Mouse (Mus musculus) adrenal gland, adult 8-10 months (tissue): ENCODE measurements around the gene Slc15a3. TPM values are rescaled to one million over a fixed set of nuclear protein-coding genes. Genes with fewer than 3 reads are reported as not detected.
A peak's percentile ranks its signal among the peaks of the same experiment; 100 is the strongest.

Source experiments
- DNase-seq: peaks from one replicate; pipeline ENCODE4 v3.0.0; 2022
- total RNA-seq, 4 experiments: library from RNA; stranded (reverse); gene quantifications; 2 replicates each; pipeline ENCODE4 v1.2.4; 2022

The Slc15a3 gene
- 1 to 10 TPM; 3.7 to 8.4 (median 5.1) TPM for total RNA-seq

DNA sequence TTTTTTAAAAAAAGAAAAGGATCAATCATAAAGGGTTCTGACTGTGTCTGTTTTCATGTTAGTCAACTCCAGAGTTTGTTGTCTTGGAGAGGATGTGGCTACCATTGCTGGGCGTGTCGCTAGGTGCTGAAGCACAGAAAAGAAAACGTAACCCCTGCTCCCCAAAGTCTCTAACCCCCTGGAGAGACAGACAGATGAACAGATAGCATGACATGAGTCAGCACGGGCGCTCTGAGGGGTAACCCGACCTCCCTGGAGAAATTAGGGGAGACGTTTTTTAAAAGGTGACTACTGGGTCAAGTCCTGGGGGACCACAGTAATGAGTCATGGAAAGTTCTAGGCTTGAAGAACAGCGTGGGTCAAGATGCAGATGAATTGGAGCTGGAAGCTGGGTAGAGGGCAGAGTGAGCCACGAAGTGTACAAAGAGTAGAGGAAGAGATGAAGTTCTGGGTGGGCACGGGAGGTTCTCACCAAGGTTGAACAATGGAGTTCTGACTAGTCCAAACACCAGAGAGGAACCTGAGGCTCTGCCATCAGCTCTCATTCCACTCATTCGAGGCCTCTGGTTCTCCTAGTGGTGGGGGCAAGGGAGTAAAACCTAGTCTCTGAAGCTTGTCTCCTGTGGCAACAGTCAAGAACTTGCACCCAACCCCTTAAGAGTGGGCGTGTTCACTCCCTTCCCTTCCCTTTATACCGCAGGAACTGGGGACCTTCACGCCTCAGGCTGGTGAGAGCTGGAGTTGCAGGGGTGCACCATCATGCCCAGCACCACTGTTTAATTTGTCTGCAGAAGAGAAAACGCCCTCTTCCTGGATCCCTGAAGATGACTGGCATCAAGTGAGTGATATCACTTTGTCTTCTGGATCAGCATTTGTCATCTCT, at the start of gene Slc15a3:
TSS of gene Slc15a3 (plus strand) at position 718 of the 883 bp plus-strand sequence.
- DNase-seq, result no peak

DNA sequence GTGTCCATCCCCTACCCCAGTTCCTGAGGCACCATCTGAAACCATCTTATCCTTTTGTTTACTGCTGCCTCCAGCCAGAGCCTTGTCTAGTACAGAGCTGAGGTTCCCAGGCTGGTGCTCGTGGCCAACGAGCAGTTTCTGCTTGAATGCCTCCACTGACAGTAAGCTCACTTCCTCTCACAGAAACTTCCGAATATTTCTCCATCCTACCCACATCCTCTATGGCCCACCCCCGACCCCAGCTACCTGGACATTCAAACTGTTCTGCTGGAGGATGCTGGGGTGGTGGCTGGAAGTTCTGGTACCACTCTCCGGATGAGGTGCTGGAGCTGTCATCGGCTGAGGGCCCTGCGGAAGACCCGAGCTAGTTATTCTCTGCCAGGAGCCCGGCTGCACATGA, 49.2 kb upstream of the Slc15a3 start:
- no peak for DNase-seq

DNA sequence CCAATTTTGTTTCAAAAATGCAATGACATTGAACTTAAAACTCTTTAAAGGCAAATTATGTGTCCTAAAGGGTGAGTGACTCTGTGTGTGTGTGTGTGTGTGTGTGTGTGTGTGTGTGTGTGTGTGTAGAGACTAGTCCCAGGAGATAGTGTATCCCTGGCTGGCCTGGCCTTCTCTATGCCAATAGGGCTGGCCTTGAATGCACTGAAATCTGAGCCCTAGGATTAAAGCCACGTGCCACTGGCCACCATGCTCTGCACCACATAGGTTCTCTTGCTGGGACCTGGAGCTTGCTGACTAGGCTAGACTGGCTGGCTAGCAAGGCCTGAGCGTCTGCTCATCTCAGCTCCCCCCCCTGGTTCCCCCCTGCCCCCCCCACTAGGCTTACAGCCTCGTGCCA, 46.5 kb upstream of the Slc15a3 start:
- no peak for DNase-seq

DNA sequence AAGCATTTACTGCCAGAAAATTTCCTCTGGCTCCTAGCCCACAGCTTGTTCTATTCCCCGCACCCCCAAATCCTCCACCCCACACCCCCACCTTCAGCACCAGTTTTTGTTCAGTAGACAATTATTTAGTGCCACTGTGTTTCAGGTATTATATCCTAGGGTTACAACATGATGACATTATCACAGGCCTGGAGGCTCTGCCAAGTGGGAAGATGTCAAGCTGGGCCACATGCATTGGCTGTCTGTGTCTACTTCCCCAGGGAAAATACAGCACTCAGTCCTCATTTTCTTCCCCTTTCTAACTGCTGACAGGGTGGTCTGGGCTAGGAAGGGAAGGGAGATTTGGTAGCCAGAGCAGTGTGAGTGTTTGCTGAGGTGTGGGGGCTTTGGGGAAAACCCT, 44.6 kb upstream of the Slc15a3 start:
- DNase-seq, result no peak

DNA sequence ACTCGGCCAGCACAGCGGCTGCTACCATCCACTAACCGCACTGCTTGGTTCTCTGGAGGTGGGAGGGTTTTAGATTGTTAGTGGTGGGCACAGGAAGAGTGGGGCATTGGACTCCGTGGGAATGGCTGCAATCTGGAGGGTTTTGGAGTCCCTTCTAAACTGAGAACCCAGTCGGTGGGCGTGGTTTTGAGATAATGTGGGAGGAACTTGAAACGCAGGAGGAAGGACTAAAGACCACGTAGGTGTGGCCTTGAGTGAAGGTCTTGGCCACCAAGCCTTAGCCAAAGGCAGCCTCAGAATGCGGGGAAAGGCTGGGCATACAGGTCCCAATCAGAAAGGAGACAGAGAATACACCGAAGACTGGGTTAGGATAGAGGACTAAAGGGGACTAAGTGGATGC, 41.0 kb upstream of the Slc15a3 start:
- DNase-seq, result no peak

DNA sequence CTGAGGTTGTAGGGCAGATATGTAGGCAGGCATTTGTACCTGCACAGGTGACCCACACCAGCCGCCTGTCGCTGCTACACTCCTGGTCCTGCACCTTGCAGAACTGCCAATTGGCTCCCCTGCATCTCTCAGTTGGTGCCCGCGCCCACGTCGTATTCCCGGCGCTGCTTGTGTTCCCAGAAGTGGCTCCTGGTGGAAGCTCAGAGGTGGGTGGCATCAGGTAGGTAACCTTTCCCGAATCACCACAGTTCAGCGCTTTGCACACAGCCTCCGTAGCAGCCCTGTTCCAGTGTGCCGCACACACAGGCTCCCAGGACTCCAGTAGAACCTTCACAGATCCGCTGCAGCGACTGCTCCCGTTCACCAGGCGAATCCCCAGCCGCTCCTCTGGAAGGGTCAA, 40.4 kb upstream of the Slc15a3 start:
- DNase-seq, result no peak

DNA sequence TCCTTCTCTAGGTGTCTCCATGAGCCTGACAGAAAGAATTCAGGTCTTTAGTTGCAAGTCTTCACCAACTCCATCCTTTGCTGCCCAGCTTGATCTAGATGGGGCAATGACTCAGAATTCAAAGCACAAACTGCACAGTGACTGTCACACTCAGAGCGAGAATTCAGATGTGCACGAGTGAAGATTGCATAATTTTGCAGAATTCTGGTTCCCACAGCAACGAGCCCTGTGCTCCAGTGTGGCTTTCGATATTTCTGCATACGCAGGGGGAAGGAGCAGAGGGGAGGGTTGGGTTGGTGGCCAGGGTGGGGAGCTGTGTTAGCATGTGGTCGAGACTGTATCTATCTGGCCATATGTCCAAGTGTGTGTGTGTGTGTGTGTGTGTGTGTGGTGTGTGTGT, 38.5 kb upstream of the Slc15a3 start:
- DNase-seq, result no peak

DNA sequence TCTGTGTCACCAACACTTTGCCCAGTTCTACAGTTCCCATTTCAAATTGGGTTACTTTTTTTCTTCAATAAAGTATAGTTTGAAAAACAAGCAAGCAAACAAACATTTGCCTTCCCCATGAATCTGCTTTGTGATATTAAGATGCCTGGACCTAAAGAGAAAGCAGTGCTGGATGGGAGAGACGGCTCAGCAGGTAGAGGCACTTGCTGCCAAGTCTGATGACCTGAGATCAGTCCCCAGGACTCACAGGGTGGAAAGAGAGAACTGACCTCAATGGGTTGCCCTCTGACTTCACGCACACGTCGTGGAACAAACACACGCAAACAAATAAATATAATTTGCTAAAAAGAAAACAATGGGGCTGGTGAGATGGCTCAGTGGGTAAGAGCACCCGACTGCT, 37.6 kb upstream of the Slc15a3 start:
- DNase-seq, result no peak

DNA sequence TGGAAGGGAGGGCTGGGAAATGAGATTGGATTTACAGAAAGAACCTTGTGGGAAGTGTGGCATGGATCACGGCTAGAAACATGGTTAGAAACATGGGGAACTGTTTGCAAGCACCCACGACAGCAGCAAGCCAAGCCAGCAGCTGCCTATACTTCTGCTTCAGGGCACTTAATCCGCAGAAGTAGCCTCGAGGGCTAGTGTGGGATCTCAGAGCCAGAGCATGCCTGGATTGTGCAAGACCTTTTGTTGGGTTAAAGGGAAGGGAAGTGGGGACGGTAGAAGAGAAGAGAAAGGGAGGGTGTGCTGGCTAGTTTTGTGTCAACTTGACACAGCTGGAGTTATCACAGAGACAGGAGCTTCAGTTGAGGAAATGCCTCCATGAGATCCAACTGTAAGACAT, 35.8 kb upstream of the Slc15a3 start:
- no peak for DNase-seq

DNA sequence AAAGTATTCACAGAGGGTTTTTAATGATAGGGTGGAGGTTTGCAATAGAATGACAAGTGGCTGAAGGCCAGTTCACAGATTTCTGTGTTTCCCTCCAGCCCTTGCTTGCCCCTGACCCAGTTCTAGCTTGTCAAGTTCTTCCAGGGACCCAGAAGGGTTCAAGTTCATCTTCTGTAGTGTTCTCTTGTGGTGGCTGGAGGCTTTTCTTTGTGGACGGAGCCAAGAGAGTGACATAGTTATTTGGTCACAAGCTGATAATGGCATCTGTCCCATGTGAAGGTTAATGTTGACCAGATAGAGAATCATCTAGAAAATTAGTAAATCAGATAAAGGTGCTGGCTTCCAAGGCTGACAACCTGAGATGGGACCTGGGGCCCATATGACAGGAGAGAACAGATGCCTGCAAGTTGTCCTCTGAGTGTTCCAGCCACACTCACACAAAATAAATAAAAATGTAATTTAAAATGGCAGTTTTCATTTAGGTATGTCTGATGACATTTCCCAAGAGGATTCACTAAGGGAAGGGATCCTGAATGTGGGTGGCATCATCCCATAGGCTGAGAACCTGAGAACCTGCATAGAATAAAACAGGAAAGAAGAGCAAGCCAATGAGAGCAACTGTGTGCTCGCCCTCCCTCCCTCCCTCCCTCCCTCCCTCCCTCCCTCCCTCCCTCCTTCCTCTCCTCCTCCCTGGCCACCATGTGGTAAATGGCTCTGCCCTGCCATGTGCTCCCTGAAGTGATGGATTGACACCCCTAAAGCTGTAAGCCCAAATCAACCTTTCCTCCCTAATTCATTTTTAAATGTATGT, 34.5 kb upstream of the Slc15a3 start:
- peak; percentile 17 for DNase-seq

DNA sequence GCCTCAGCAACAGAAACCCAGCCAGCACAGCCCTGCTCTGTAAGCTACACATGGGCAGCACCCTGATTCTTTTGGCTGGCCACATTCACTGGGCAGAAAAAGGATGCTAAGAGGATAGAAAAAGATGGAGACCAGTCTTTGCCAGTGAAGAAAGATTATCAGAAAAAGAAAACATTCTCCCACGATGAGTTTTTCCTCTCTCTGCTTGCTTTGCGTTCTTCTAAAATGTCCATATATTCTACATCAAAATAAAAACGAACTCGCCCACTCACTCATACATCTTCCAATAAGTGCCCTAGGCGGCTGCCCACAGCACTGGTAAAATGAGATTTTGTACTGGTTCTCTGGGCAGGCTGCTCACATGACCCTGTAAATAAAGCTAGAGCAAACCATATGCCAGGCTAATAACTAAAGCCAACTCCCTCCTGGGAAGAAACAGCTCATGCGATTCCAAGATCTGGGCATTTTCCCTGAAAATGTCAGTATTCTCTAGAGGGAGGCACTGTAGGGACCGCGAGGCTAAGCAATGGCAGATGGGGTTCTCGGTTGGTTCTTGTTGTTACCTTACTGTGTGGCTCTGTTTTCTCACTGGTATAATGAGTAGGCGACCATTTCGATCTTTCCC, 33.8 kb upstream of the Slc15a3 start:
- DNase-seq, result no peak

DNA sequence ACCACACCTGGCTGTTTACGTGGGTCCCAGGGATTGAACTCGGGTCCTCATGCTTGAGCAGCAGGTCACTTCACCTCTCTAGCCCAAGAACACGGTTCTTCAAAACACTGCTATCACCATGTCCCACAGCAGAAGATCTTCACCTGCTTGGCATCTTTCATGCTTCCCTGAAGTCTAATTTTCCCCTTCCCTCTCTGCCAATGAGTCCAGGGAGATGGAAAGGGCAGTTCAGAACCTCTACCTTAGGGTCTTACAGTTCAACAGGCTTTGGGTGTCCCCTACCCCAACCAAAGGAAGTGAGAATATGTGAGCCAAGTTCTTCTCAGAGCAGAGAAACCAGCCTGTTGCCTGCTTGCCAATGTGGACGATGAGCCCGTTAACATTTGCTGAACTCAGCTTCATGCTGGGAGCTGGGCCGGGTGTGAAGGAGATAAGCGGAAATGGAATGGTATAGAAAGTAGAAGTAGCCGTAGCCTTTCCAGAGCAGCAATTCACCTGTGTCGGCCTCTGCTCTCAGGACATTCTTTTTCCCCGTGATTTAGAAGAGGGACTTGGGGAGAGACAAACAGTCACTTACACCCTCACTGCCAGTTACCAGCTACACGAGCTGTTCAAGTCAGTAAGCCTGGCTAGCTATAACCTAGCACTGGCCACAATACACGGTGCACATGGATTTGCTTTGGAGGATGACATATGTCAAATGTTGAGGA, 30.8 kb upstream of the Slc15a3 start:
- no peak for DNase-seq

DNA sequence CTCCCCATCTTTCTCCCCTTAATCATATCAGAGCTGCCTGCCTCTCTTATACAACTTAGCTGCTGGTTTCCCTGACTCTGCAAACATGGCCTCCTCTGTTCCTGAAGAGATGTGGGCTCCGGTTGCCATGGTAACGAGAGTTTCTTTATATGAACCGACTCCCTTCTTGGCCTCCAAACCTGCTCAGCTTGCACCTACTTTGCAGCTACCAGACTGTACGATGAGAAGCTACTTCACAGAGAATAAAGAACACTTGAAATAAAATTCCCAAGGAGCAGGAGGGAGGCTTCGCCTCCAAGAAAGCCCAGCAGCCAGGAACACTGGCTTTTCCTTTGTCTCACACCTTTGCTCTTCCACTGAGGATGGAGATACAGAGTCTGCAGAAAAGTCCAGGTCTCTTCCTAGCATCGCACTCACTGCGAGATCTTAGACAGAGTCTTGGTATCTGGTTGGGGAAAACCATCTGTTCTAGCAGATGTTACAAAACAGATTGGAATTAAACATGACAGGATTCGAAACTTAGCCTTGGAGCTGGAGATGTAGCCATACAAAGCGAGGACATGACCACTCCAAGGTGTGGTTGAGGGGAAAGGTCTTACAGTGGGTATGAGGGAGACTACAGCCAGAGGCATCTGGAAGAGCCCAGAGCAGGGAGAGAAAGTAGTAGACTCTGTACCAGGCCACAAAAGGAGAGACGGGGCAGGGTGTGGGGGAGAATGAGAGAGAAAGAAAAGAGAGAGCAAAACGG, 29.9 kb upstream of the Slc15a3 start:
- no peak for DNase-seq

DNA sequence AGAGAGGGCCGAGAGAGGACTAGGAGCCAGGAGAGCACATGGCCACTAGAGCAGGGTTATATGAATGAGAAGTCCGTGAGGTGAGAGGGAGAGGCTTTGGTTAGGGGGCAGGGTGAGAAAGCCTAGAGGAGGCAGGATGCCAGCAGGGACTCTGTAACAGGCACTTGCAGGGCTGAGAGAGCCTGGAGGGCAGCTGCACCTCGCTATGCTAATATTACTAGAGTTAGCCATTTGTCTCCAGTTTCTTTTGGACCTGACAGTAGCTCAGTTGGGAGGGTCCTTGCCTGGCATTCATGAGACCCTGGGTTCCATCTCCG, 29.4 kb upstream of the Slc15a3 start:
- no peak for DNase-seq

DNA sequence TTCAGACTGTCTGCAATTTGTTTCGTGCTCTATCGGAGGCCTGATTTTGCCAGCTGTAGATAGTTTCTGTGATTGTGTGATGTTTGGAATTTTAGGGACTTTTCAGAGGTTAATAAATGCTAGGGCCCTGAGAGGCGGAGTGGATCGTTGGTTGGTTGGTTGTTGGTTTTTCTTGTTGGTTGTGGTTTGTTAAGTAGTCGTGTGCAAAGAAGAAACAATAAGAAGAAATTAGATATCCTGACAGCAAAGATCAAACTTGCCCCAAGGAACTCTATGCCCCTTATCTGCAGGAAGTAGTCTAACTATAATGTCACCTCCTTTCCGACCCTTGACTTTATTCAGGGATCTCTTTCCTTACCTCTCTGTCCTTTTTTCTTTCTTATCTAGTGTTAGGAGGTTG, 28.1 kb upstream of the Slc15a3 start:
- DNase-seq, result no peak

DNA sequence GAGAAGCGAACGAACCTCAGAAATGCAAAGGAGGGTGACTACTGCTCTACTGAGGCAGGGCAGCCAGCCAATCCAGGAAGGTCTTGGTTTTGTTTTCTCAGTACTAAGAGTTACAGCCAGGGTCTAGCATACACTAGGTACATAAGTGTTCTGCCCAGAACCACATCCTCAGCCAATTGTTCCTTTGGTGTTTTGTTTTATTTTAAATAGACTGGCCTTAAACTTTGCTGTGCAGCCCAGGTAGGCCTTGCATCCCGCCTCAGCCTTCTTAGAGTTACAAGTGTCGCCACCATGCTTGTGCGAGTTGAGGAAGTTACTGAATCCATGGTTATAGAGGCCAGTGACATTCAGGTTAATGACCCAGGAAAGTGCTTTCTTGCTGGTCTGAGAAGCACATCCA, 26.5 kb upstream of the Slc15a3 start:
- DNase-seq, result no peak

DNA sequence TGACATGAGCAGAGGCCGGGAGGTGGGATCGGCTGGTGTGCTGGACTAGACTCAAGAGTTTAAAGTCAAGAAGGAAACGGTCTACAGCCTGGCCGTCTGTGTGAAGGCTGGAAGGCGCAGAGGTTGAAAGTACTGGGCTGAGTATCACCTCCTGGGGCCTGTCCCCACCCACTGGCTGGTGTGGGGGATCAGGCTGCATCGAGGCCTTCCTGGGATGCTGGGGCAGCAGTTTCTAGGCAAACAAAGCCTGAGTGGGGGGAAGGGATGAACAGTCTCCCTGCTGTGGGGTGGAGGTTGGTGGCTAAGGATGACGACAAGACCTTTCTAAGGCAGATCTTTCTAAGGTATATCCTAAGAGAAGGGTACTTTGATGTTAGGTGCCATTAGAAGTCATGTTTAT, 25.6 kb upstream of the Slc15a3 start:
- no peak for DNase-seq

DNA sequence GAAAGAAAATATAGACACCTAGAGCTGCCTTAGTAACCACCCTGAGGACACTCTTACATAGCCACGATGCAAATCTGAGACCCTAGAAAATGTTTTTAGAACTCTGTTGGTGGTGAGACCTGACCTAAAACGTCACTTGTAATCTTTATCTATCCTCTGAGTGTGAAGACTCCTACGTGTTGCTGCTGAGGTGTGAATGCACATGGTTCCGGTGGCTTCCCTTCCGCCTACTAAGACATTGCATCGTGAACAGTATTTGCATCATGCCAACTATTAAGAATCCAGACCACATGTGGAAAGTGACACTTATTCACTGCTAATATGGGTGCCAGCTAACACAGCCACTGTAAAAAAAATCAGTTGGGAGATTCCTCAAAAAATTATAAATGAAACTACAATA, 23.7 kb upstream of the Slc15a3 start:
- DNase-seq, result no peak

DNA sequence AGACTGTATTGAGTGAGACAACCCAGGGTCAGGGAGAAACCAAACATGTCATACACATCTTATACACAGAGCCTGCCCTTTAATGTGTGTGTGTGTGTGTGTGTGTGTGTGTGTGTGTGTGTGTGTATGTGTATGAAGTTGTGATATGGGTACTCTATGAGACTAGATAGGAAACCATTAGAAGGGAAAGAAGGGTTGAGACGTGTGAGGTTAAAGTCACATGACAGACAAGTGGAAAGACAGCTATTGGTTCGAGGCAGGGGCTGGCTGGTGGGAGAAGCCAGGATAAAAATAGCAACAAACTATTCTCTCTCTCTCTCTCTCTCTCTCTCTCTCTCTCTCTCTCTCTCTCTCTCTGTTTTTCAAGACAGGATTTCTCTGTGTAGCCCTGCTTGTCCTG, 23.1 kb upstream of the Slc15a3 start:
- no peak for DNase-seq

DNA sequence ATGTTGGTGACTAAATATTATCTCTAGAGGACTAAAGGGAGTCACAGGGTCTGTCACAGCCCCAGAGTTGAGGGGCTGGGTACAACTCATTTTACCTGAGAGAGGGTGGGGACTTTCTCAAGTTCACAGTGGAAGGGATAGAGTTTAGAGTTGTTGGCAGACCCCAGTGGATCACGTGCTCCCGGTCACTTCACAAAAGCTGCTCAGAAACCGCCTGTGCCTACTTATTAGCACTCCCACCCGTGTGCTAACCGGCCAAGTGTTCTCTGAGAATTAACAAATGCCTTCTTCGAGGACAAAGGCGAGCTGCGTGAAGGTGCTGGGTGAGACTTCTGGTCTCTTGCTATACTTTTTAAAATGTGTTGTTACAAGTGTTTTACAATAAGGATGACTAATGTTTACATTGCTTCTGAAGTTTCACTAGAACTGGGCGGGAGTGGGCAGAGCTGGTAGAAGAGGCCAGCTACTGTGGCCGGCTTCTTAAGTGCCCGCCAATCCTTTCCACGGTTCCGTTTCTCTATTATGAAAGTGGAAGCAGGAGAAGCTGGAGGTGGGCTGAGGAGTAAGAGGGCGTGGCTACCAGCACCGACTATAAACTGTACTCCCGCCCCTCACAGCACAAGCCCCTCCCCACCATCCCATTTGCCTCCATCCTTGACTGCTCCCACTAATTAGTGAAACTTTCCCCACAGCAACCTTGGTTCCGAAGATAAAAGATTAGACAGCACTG, 21.1 kb upstream of the Slc15a3 start:
- no peak for DNase-seq

DNA sequence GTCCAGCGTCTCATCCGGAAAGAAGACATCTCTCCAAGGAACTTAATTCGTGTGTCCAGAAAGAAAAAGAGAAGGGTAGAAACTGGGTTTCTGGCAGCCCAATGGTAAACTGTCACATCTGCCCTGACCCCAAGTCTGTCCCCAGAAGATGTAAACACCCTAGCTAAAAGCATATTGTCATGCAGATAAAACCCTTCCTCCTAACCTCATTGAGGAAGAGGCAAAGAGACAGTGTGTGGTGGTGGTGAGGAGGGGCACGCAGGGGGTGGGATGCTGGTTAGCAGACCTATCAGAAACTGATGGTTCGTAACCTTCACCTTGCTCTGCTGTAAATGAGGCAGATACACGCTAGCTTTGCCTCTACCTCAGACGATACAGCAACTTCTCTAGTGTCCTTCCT, 18.2 kb upstream of the Slc15a3 start:
- no peak for DNase-seq
